Mouse (Mus musculus) T-helper 1 cell (primary cell): ENCODE data around the gene Opn1mw.
"Not testable (repeated sequence)": the region's sequence is repeated elsewhere in the genome, so short reads cannot be mapped to it uniquely, and the experiment has no call there.

Experiments
- in situ Hi-C: fragments of 300-600 bp; cut with MboI, MseI; formaldehyde crosslinking; loops from one replicate; pipeline ENCODE4 v1.15.1; 2025; ENCODE audit warnings: high pct_unique_total_duplicates

Gene Opn1mw

DNA sequence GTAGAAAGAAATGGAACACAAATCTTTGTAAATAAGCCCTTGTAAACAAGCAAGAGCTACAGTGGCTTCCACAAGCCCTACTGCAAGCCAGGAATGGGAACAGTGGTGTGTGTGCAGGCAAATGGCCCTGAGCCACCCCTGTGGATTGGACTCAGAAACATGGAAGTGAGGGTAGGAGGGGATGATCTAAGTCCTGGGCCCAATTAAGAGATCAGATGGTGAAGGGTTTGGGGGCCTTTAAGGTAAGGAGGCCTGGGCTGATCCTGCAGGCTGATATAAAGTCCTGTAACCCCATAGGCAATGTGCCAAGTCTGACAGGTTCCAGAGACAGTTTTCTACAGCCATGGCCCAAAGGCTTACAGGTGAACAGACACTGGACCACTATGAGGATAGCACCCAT, at the start of gene Opn1mw:
Gene Opn1mw, plus strand, starts transcription at position 301 of the 400 bp plus-strand sequence.
- in situ Hi-C loops, result no loop called here

GRCm38 (mm10) chrX:74084276-74084837, 42.9 kb upstream of the Opn1mw start:
- in situ Hi-C loops, result no loop called here

DNA sequence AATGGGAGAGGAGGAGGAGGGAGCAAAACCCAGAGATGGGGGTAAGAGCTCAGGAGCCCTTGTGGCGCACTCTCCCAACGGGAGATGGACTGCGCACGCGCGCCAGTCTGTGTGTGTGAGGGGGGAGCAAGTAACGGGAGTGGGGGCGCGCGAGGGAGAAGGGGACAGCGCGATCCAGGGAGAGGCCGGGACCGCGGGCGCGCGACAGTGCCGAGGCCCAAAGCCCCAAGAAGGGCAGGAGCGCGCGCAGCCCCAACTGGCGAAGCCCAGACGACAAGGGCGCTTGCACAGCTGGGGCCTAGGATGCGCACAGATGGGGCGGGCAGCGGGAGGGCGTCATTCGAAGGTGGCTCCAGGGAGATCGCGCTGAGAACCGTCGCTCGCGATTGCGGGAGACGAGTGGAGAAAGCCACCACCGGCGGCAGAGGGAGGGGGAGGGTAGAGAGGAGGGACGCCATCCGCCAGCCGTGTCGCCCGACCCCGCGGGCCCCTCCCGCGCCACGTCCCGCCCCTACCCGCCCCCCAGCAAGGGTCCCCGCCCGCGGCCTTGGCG, 42.2 kb upstream of the Opn1mw start:
- in situ Hi-C loops, result no loop called here

- in situ Hi-C loops, result no loop called here
Measured at GRCm38 (mm10) chrX:74085601-74086038, 41.6 kb upstream of the Opn1mw start.

DNA sequence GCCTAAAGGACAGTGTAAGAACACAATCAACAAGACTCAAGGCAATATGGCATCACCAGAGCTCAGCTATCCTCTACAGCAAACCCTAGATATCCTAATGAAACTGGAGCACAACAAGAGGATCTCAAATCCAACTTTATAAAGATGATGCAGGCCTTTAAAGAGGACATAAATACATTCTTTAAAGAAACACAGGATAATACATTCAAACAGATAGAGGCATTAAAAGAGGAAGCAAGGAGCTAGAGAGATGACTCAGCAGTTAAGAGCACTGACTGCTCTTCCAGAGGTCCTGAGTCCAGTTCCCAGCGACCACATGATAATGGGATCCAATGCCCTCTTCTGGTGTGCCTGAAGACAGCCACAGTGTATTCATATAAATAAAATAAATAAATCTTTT, 32.1 kb upstream of the Opn1mw start:
- in situ Hi-C loops, result no loop called here

DNA sequence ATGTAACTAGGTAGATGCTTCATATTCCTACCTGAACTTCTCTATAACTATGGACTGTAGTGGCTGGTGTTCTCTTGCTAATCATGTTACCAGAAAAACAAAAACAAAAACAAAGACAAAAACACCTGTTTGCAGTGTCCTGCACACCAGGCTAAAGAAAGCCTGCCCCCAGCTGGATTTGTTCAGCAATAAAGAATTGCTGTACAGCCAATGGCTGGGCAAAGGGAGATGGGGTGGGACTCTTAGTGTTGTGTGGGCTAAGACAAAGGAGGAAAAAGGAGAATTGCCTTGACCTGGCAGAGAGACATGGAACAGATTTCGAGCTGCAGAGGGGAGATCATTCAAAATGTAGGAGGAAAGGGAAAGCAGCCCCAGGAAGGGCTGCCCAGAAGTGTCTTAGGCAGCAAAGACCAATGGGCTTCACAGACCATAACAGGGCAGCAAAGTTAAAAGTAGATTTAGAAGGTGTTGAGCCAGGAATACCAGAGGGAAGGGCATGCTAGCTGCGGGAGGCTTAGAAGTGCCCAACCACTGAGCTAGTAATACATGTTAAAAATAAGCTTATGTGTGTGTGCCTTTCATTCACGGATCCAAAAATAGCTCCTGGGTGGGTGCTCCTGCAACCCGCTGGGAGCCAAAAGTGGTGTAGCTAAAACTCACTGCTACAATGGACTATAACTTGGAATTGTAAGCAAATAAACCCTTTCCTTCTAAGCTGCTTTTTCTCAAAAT, 23.6 kb upstream of the Opn1mw start:
- in situ Hi-C loops, result no loop called here

- in situ Hi-C loops, result no loop called here
Measured at GRCm38 (mm10) chrX:74105916-74106315, 21.3 kb upstream of the Opn1mw start.

- in situ Hi-C loops, result no loop called here
Measured at GRCm38 (mm10) chrX:74108747-74109146, 18.5 kb upstream of the Opn1mw start.

GRCm38 (mm10) chrX:74114036-74114435, 13.2 kb upstream of the Opn1mw start:
- in situ Hi-C loops, result no loop called here

DNA sequence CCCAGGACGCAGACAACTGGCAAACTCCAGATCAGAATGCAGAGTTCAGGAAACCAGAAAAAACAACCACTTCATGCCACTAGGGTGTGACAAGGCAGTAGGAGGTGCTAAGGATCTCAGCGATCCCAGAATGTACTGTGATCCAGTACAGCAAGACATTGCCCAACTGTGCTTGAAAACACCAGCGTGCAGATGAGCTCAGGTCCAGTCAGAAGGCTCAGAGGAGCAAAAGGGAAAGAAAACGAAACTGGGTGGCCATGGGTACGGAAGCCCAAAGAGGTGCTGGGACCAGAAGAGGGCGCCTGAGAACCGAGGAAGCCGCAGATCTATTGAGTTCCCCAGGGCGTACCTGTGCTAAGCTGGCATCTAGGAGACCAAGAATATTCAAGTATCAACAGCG, 11.8 kb upstream of the Opn1mw start:
- in situ Hi-C loops, result loop anchor here (5.0 kb wide), 1 partner anchor 297 kb away; no protein-coding TSS in a partner anchor

- in situ Hi-C loops, result no loop called here
Measured at GRCm38 (mm10) chrX:74124975-74125374, 2.3 kb upstream of the Opn1mw start.

- in situ Hi-C loops, result not testable (repeated sequence)
Measured at GRCm38 (mm10) chrX:74135263-74135662, 8.0 kb downstream of the Opn1mw start, which contains the start of gene Mecp2. Mecp2 (minus strand) TSS chrX:74135363.

DNA sequence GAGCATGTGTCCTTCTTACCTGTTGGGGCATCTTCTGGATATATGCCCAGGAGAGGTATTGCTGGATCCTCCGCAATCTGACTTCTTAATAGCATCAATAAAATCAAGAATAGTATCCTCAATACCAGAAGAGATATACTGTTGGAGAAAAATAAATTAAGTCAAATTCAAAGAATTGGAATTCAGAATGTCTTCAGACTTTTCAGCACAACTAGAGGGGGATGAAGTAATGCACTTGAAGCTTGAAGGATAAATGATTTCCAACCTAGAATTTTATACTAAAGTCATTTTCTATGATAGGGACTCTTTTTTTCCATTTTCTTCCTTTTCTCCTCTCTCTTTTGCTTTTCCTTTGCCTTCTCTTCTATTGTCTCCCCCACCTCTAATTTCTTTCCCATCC, 40.5 kb downstream of the Opn1mw start, which contains the start of gene Tex28:
Gene Tex28, minus strand, starts transcription at position 101 of the 400 bp plus-strand sequence.
- in situ Hi-C loops, result no loop called here

GRCm38 (mm10) chrX:74176959-74177358, 49.7 kb downstream of the Opn1mw start, which contains the start of gene Tktl1:
Tktl1 (plus strand) TSS chrX:74177259.
- in situ Hi-C loops, result no loop called here
